Mouse (Mus musculus) layer of hippocampus, postnatal 25 days (tissue): ENCODE measurements at regions not wholly inside any gene's neighbourhood (a gene's known extent, or its start where the extent isn't known, plus 50 kb on each side); places are given as distances from the start of the nearest gene placed in this dataset.

Source experiments
- DNase-seq, 2 experiments: peaks; one replicate each; pipeline ENCODE4 v3.0.0; 2022; ENCODE audit warnings: mixed read lengths in 2 of 2, low spot score in 1 of 2; ENCODE audit errors: extremely low spot score in 1 of 2

GRCm38 (mm10) chr3:8440701-8441365 is 1169.1 kb downstream of the Zfp704 start:
- DNase-seq = peak in 1 of 2 experiments; percentile 4
